8 mouse cellular contexts compared by ENCODE assay signal in genomic region chr6:136531792-136532230, GRCm38 (mm10). TPM values are rescaled to one million over a fixed set of nuclear protein-coding genes. Genes with fewer than 3 reads are reported as not detected.
DNase-seq lines count a peak whose midpoint lies in the region; ATAC-seq lines count a peak whose summit lies in the region.

No protein-coding gene starts in this region.

- peak overlapping the region; percentile 83 for H3K27ac ChIP-seq in intestine, embryonic 15.5 days
- H3K27ac ChIP-seq in stomach, embryonic 14.5 days (ENCODE audit: low read length), result peak overlapping the region; percentile 80

- H3K4me1 ChIP-seq in intestine, embryonic 15.5 days (replicated peaks), result peaks cover 10% of the 10 kb centered on the region
- peaks cover 12% of the 10 kb centered on the region for H3K4me1 ChIP-seq in stomach, embryonic 14.5 days (ENCODE audit: control insufficient read depth, insufficient read depth, low read length)

- no peaks in the 10 kb centered on the region for H3K27me3 ChIP-seq in intestine, embryonic 15.5 days (replicated peaks)
- no peaks in the 10 kb centered on the region for H3K27me3 ChIP-seq in stomach, embryonic 14.5 days (ENCODE audit: control insufficient read depth, insufficient read depth, low read length)

- peak; percentile 62 for ATAC-seq in intestine, embryonic 15.5 days
- ATAC-seq in stomach, embryonic 14.5 days (ENCODE audit: insufficient number of reproducible peaks, insufficient read depth, low FRiP score, low read depth), result no peak

- 50% methylated on average over 7 of the region's 7 CpGs for WGBS in intestine, embryonic 15.5 days
- WGBS in stomach, embryonic 14.5 days, result 64% methylated on average over 7 of the region's 7 CpGs

- H3K4me2 ChIP-seq in intestine, embryonic 15.5 days (replicated peaks), result peak overlapping the region; percentile 33; the same call in 1 of the 2 replicates
- peak overlapping the region; percentile 11; the same call in 1 of the 2 replicates for H3K4me2 ChIP-seq in stomach, embryonic 14.5 days (replicated peaks; ENCODE audit: low read depth, low read length)

- no peaks in the 10 kb centered on the region for H3K9me3 ChIP-seq in intestine, embryonic 15.5 days
- no peaks in the 10 kb centered on the region for H3K9me3 ChIP-seq in stomach, embryonic 14.5 days (ENCODE audit: control insufficient read depth, low read depth, low read length)

- H3K4me3 ChIP-seq in intestine, embryonic 15.5 days (replicated peaks), result no peak overlapping the region
- no peak overlapping the region for H3K4me3 ChIP-seq in stomach, embryonic 14.5 days (ENCODE audit: low read depth, low read length)

- DNase-seq in gastrocnemius, postnatal 25 days, result peak; percentile 44
- no peak for DNase-seq in gastrocnemius, adult 8-10 months (ENCODE audit: low spot score in 2 of 2)
- peak; percentile 37 for DNase-seq in brain, adult 2 months (ENCODE audit: low read depth, low spot score)
- DNase-seq in heart, adult 11 months, result peak; percentile 97
- DNase-seq in lung, postnatal 14 days, result peak; percentile 42
- DNase-seq in right cerebral cortex, adult 18-20 months, result no peak

- H3K36me3 ChIP-seq in intestine, embryonic 15.5 days, result no peaks in the 10 kb centered on the region
- H3K36me3 ChIP-seq in stomach, embryonic 14.5 days (ENCODE audit: control insufficient read depth, insufficient read depth, low read length), result peaks cover 3% of the 10 kb centered on the region; the same call in 1 of the 2 replicates

- no peak overlapping the region for H3K9ac ChIP-seq in intestine, embryonic 15.5 days
- H3K9ac ChIP-seq in stomach, embryonic 14.5 days (replicated peaks; ENCODE audit: low read depth, low read length), result no peak overlapping the region

RNA-seq across cellular contexts. Expression of gene Atf7ip, which starts 25.8 kb away (rescaled TPM):
- 10 to 100 TPM; 38.2 to 43.5 TPM for total RNA-seq in gastrocnemius, postnatal 25 days (2021)
- 10 to 100 TPM; 35.7 to 46.2 (median 42.5) TPM for total RNA-seq in gastrocnemius, adult 8-10 months (2022)
- polyA plus RNA-seq in intestine, embryonic 15.5 days (2015; fragmentation: Nextera tagmentation; extraction: Ambion mirVana), result 24.1 and 25.4 TPM in 2 replicates
- 49.9 and 59.3 TPM in 2 replicates for polyA plus RNA-seq in stomach, embryonic 14.5 days (2014; fragmentation: Nextera tagmentation; extraction: Ambion mirVana)

Comparison
In these comparisons a context has a peak if more than half of its experiments do, and no peak if none do; other contexts are left out.
1. DNase-seq: peak in gastrocnemius, postnatal 25 days (single experiment), brain, adult 2 months (single experiment), heart, adult 11 months (single experiment) and lung, postnatal 14 days (single experiment); none in gastrocnemius, adult 8-10 months (0 of 2) and right cerebral cortex, adult 18-20 months (single experiment).